Mouse (Mus musculus) MEL (cell line): ENCODE measurements around the gene Acsl4. TPM values are rescaled to one million over a fixed set of nuclear protein-coding genes. Genes with fewer than 3 reads are reported as not detected.

Experiments used
- DNase-seq: peaks from one replicate; pipeline ENCODE4 v3.0.0; 2011; ENCODE audit warnings: low read depth, low spot score
- H3K27ac ChIP-seq: 2 replicates; pipeline ENCODE4 v1.5.1; 2012; ENCODE audit warnings: low read depth, mild to moderate bottlenecking, control low read depth, low read length, moderate library complexity; ENCODE audit not compliant: control insufficient read depth
- H3K27me3 ChIP-seq, 2 experiments: fragments of 150-350 bp in 1 of 2; sonication (generic) in 1 of 2; 2 replicates each; pipeline ENCODE4 v1.6.1; 2012; ENCODE audit warnings: low read length in 2 of 2, mild to moderate bottlenecking in 2 of 2, improper control_type of control experiment in 1 of 2, moderate library complexity in 1 of 2; ENCODE audit not compliant: insufficient read depth in 2 of 2, control insufficient read depth in 1 of 2
- H3K36me3 ChIP-seq, 2 experiments: 2 replicates each; pipeline ENCODE4 v1.6.1; 2012 to 2014; ENCODE audit warnings: low read length in 2 of 2, improper control_type of control experiment in 1 of 2, inconsistent platforms in 1 of 2, mild to moderate bottlenecking in 1 of 2; ENCODE audit not compliant: insufficient read depth in 2 of 2, control insufficient read depth in 1 of 2
- H3K4me1 ChIP-seq, 2 experiments: fragments of 150-350 bp in 1 of 2; sonication (generic) in 1 of 2; 2 replicates each; pipeline ENCODE4 v1.6.1; 2012; ENCODE audit warnings: low read length in 2 of 2, improper control_type of control experiment in 1 of 2, mild to moderate bottlenecking in 1 of 2; ENCODE audit not compliant: insufficient read depth in 2 of 2, control insufficient read depth in 1 of 2
- H3K4me3 ChIP-seq, 2 experiments: fragments of 150-350 bp in 1 of 2; sonication (generic) in 1 of 2; 2 replicates each; pipeline ENCODE4 v1.5.1; 2012; ENCODE audit warnings: low read depth in 2 of 2, low read length in 2 of 2, mild to moderate bottlenecking in 2 of 2, moderate library complexity in 2 of 2, control low read depth in 1 of 2, improper control_type of control experiment in 1 of 2; ENCODE audit not compliant: control insufficient read depth in 1 of 2, insufficient read depth in 1 of 2
- H3K79me2 ChIP-seq: 2 replicates; pipeline ENCODE4 v1.6.1; 2012; ENCODE audit warnings: mild to moderate bottlenecking, low read length, moderate library complexity; ENCODE audit not compliant: control insufficient read depth, poor library complexity, insufficient read depth
- H3K9ac ChIP-seq: 2 replicates; pipeline ENCODE4 v1.6.1; 2012; ENCODE audit warnings: low read depth, mild to moderate bottlenecking, control low read depth, low read length, moderate library complexity; ENCODE audit not compliant: control insufficient read depth, poor library complexity, severe bottlenecking
- H3K9me3 ChIP-seq: fragments of 150-350 bp; sonication (generic); replicated peaks from 2 replicates; pipeline ENCODE4 v1.6.1; 2012; ENCODE audit warnings: mild to moderate bottlenecking, low read length, improper control_type of control experiment, moderate library complexity; ENCODE audit not compliant: insufficient read depth
- BHLHE40 ChIP-seq: IDR thresholded peaks from 2 replicates; pipeline ENCODE4 v1.6.1; 2012; ENCODE audit warnings: low read depth, mild to moderate bottlenecking, inconsistent platforms, low read length, improper control_type of control experiment, borderline replicate concordance
- CHD1 ChIP-seq: IDR thresholded peaks from 2 replicates; pipeline ENCODE4 v1.6.1; 2012; ENCODE audit warnings: low read depth, mild to moderate bottlenecking, inconsistent platforms, low read length, improper control_type of control experiment
- CHD2 ChIP-seq: IDR thresholded peaks from 2 replicates; pipeline ENCODE4 v1.6.1; 2011; ENCODE audit warnings: low read length, improper control_type of control experiment
- CTCF ChIP-seq, 3 experiments: IDR thresholded peaks in 2 of 3; conservative IDR thresholded peaks in 1 of 3; 2 replicates each; pipeline ENCODE4 v1.5.1; 2011 to 2012; ENCODE audit warnings: low read length in 3 of 3, low read depth in 2 of 3, mild to moderate bottlenecking in 2 of 3, improper control_type of control experiment in 1 of 3, inconsistent platforms in 1 of 3, mixed read lengths in 1 of 3, moderate library complexity in 1 of 3; ENCODE audit not compliant: control insufficient read depth in 1 of 3, insufficient read depth in 1 of 3, poor library complexity in 1 of 3, severe bottlenecking in 1 of 3
- E2F4 ChIP-seq: IDR thresholded peaks from 2 replicates; pipeline ENCODE4 v1.6.1; 2011; ENCODE audit warnings: low read depth, low read length, improper control_type of control experiment, borderline replicate concordance
- ELF1 ChIP-seq: IDR thresholded peaks from 2 replicates; pipeline ENCODE4 v1.6.1; 2014; ENCODE audit warnings: low read depth, mild to moderate bottlenecking, inconsistent platforms, low read length, improper control_type of control experiment, moderate library complexity
- EP300 ChIP-seq, 2 experiments: IDR thresholded peaks; 2 replicates each; pipeline ENCODE4 v1.6.1; 2011; ENCODE audit warnings: improper control_type of control experiment in 2 of 2, low read length in 2 of 2, low read depth in 1 of 2, mild to moderate bottlenecking in 1 of 2
- ETS1 ChIP-seq: IDR thresholded peaks from 2 replicates; pipeline ENCODE4 v1.6.1; 2012; ENCODE audit warnings: low read depth, mild to moderate bottlenecking, inconsistent platforms, low read length, improper control_type of control experiment, moderate library complexity
- GATA1 ChIP-seq: IDR thresholded peaks from 2 replicates; pipeline ENCODE4 v1.6.1; 2011; ENCODE audit warnings: low read depth, low read length, improper control_type of control experiment
- HCFC1 ChIP-seq: IDR thresholded peaks from 2 replicates; pipeline ENCODE4 v1.6.1; 2012; ENCODE audit warnings: low read depth, mild to moderate bottlenecking, inconsistent platforms, low read length, improper control_type of control experiment, moderate library complexity
- JUND ChIP-seq: IDR thresholded peaks from 2 replicates; pipeline ENCODE4 v1.6.1; 2011; ENCODE audit warnings: low read depth, mild to moderate bottlenecking, improper control_type of control experiment, low read length
- MAX ChIP-seq: IDR thresholded peaks from 2 replicates; pipeline ENCODE4 v1.6.1; 2011; ENCODE audit warnings: low read length, improper control_type of control experiment
- MAZ ChIP-seq: IDR thresholded peaks from 2 replicates; pipeline ENCODE4 v1.6.1; 2012; ENCODE audit warnings: low read depth, mild to moderate bottlenecking, inconsistent platforms, low read length, improper control_type of control experiment
- MEF2A ChIP-seq: IDR thresholded peaks from 2 replicates; pipeline ENCODE4 v1.6.1; 2014; ENCODE audit warnings: low read depth, mild to moderate bottlenecking, inconsistent platforms, low read length, improper control_type of control experiment; ENCODE audit not compliant: poor library complexity, insufficient replicate concordance, severe bottlenecking; ENCODE audit errors: extremely low read depth
- MXI1 ChIP-seq: IDR thresholded peaks from 2 replicates; pipeline ENCODE4 v1.6.1; 2011; ENCODE audit warnings: mild to moderate bottlenecking, low read depth, low read length, improper control_type of control experiment
- MYC ChIP-seq: IDR thresholded peaks from 2 replicates; pipeline ENCODE4 v1.6.1; 2011; ENCODE audit warnings: low read depth, mild to moderate bottlenecking, low read length, improper control_type of control experiment, moderate library complexity
- NELFE ChIP-seq: IDR thresholded peaks from 2 replicates; pipeline ENCODE4 v1.6.1; 2011; ENCODE audit warnings: low read depth, low read length, improper control_type of control experiment
- NRF1 ChIP-seq: IDR thresholded peaks from 2 replicates; pipeline ENCODE4 v1.6.1; 2014; ENCODE audit warnings: low read depth, mild to moderate bottlenecking, inconsistent platforms, low read length, improper control_type of control experiment, moderate library complexity; ENCODE audit not compliant: poor library complexity, insufficient read depth, severe bottlenecking
- POLR2A ChIP-seq, 2 experiments: IDR thresholded peaks; 2 replicates each; pipeline ENCODE4 v1.6.1; 2011 to 2012; ENCODE audit warnings: low read length in 2 of 2, mild to moderate bottlenecking in 2 of 2, control low read depth in 1 of 2, improper control_type of control experiment in 1 of 2, low read depth in 1 of 2, moderate library complexity in 1 of 2; ENCODE audit not compliant: control insufficient read depth in 1 of 2, insufficient read depth in 1 of 2, poor library complexity in 1 of 2
- POLR2AphosphoS2 ChIP-seq: IDR thresholded peaks from 2 replicates; pipeline ENCODE4 v1.6.1; 2011; ENCODE audit warnings: low read length, improper control_type of control experiment
- POLR2AphosphoS5 ChIP-seq: IDR thresholded peaks from 2 replicates; pipeline ENCODE4 v1.6.1; 2012; ENCODE audit warnings: low read depth, borderline replicate concordance, mild to moderate bottlenecking, inconsistent platforms, low read length, moderate library complexity, mixed read lengths
- RCOR1 ChIP-seq: IDR thresholded peaks from 2 replicates; pipeline ENCODE4 v1.6.1; 2012; ENCODE audit warnings: low read depth, mild to moderate bottlenecking, inconsistent platforms, low read length, improper control_type of control experiment
- SIN3A ChIP-seq: IDR thresholded peaks from 2 replicates; pipeline ENCODE4 v1.6.1; 2012; ENCODE audit warnings: low read length, improper control_type of control experiment, inconsistent platforms
- SMC3 ChIP-seq: IDR thresholded peaks from 2 replicates; pipeline ENCODE4 v1.6.1; 2011; ENCODE audit warnings: low read depth, low read length, improper control_type of control experiment
- TAL1 ChIP-seq: IDR thresholded peaks from 2 replicates; pipeline ENCODE4 v1.6.1; 2012; ENCODE audit warnings: mild to moderate bottlenecking, inconsistent platforms, low read length, moderate library complexity, mixed read lengths
- TBP ChIP-seq: IDR thresholded peaks from 2 replicates; pipeline ENCODE4 v1.8.0; 2011; ENCODE audit warnings: low read depth, low read length, improper control_type of control experiment
- TCF12 ChIP-seq: IDR thresholded peaks from 2 replicates; pipeline ENCODE4 v1.6.1; 2014; ENCODE audit warnings: low read depth, mild to moderate bottlenecking, inconsistent platforms, low read length, improper control_type of control experiment, moderate library complexity
- UBTF ChIP-seq: IDR thresholded peaks from 2 replicates; pipeline ENCODE4 v1.6.1; 2012; ENCODE audit warnings: low read depth, mild to moderate bottlenecking, inconsistent platforms, low read length, improper control_type of control experiment, moderate library complexity, borderline replicate concordance; ENCODE audit not compliant: insufficient read depth
- USF1 ChIP-seq: IDR thresholded peaks from 2 replicates; pipeline ENCODE4 v1.6.1; 2014; ENCODE audit warnings: low read depth, mild to moderate bottlenecking, inconsistent platforms, low read length, improper control_type of control experiment, moderate library complexity
- ZC3H11A ChIP-seq: IDR thresholded peaks from 2 replicates; pipeline ENCODE4 v1.6.1; 2012; ENCODE audit warnings: low read depth, mild to moderate bottlenecking, inconsistent platforms, low read length, improper control_type of control experiment
- ZKSCAN1 ChIP-seq: IDR thresholded peaks from 2 replicates; pipeline ENCODE4 v1.6.1; 2012; ENCODE audit warnings: low read depth, mild to moderate bottlenecking, inconsistent platforms, low read length, improper control_type of control experiment, moderate library complexity
- ZMIZ1 ChIP-seq: IDR thresholded peaks from 2 replicates; pipeline ENCODE4 v1.6.1; 2012; ENCODE audit warnings: low read depth, mild to moderate bottlenecking, inconsistent platforms, low read length, improper control_type of control experiment, moderate library complexity
- polyA plus RNA-seq, 2 experiments: library from polyadenylated mRNA; stranded (reverse) in 1 of 2; unstranded in 1 of 2; fragments of >175 nt in 1 of 2; fragments of >200 nt in 1 of 2; gene quantifications; 2 replicates each; pipeline versions ENCODE4 v1.2.1 to v1.2.4; 2012; ENCODE audit warnings: low replicate concordance in 2 of 2, low read depth in 1 of 2; ENCODE audit not compliant: insufficient read length in 2 of 2, insufficient read depth in 1 of 2, missing spikeins in 1 of 2
- total RNA-seq: library from RNA; depleted of rRNA; stranded (reverse); fragments of 300-350 nt; gene quantifications from 2 replicates; pipeline ENCODE4 v1.2.3, GENCODE M21; 2012

Gene Acsl4
- total and polyA plus RNA-seq, 3 experiments = 17.1 to 100 (median 17.7) TPM

GRCm38 (mm10) chrX:142389581-142390159, 665 bp downstream of the Acsl4 start:
- peaks cover 38% of the 10 kb centered on the region for H3K79me2 ChIP-seq
- H3K4me1 ChIP-seq = peaks cover 15 to 16% of the 10 kb centered on the region in 2 experiments
- H3K9ac ChIP-seq = peak overlapping the region; percentile 91
- TF ChIP-seq ZC3H11A (no peak), MXI1 (peak; percentile 51; the same call in 1 of the 2 replicates), ETS1 (peak; percentile 74), JUND (no peak), NELFE (peak; percentile 50; the same call in 1 of the 2 replicates), MAZ (no peak), TAL1 (no peak), MAX (no peak), HCFC1 (peak; percentile 55), POLR2AphosphoS2 (no peak), POLR2AphosphoS5 (no peak), CHD1 (0 out of 2 replicates have a peak, but pooled peaks have one; percentile 29), CHD2 (no peak), SMC3 (no peak), E2F4 (no peak), USF1 (0 out of 2 replicates have a peak, but pooled peaks have one; percentile 19), SIN3A (peak; percentile 75), NRF1 (0 out of 2 replicates have a peak, but pooled peaks have one; percentile 11), GATA1 (peak; percentile 96), UBTF (no peak), BHLHE40 (no peak), ZKSCAN1 (no peak), MEF2A (no peak), ZMIZ1 (no peak), POLR2A (IDR thresholded peaks at IDR 0.05; ENCODE audit: control insufficient read depth in 1 of 2, insufficient read depth in 1 of 2, low read depth in 1 of 2, low read length in 2 of 2, poor library complexity in 1 of 2) (no peak), TBP (peak; percentile 69), ELF1 (peak; percentile 55; the same call in 1 of the 2 replicates), EP300 (IDR thresholded peaks at IDR 0.05; ENCODE audit: low read depth in 1 of 2, low read length in 2 of 2) (peak; percentile 28 to 69; a peak in 3 of 4 replicates), RCOR1 (peak; percentile 52), MYC (0 out of 2 replicates have a peak, but pooled peaks have one; percentile 60), CTCF (IDR thresholded peaks at IDR 0.05 in 2 of 3, conservative IDR thresholded peaks at IDR 0.05 in 1 of 3; ENCODE audit: control insufficient read depth in 1 of 3, insufficient read depth in 1 of 3, low read depth in 2 of 3, low read length in 3 of 3, poor library complexity in 1 of 3, severe bottlenecking in 1 of 3) (no peak), TCF12 (no peak)
- H3K36me3 ChIP-seq = peaks cover 2 to 28% of the 10 kb centered on the region in 2 experiments; a peak in 2 of 4 replicates
- no peaks in the 10 kb centered on the region for H3K27me3 ChIP-seq
- no peaks in the 10 kb centered on the region for H3K9me3 ChIP-seq
- peak overlapping the region; percentile 94 to 95 for H3K4me3 ChIP-seq
- peak overlapping the region; percentile 73 for H3K27ac ChIP-seq
- peak; percentile 83 for DNase-seq
